8 mouse cellular contexts compared by ENCODE assay signal in genomic region chr12:45443512-45444190, GRCm38 (mm10).
A peak's percentile ranks its signal among the peaks of the same experiment; 100 is the strongest.
DNase-seq lines count a peak whose midpoint lies in the region; ATAC-seq and TF ChIP-seq lines count a peak whose summit lies in the region.

No protein-coding gene starts in this region.

- H3K9ac ChIP-seq in forebrain, embryonic 16.5 days (replicated peaks; ENCODE audit: low read depth, low read length): no peak overlapping the region
- H3K9ac ChIP-seq in midbrain, postnatal 0 days (replicated peaks; ENCODE audit: low read length, poor library complexity, severe bottlenecking): no peak overlapping the region

- no peaks in the 10 kb centered on the region for H3K36me3 ChIP-seq in forebrain, embryonic 16.5 days (ENCODE audit: control insufficient read depth, insufficient read depth)
- no peaks in the 10 kb centered on the region for H3K36me3 ChIP-seq in midbrain, postnatal 0 days (ENCODE audit: insufficient read depth, low read length)

- ATAC-seq in forebrain, embryonic 16.5 days: peak; percentile 81
- peak; percentile 80 for ATAC-seq in midbrain, postnatal 0 days (ENCODE audit: low FRiP score)

- H3K9me3 ChIP-seq in forebrain, embryonic 16.5 days (ENCODE audit: control insufficient read depth, low read length): no peaks in the 10 kb centered on the region
- H3K9me3 ChIP-seq in midbrain, postnatal 0 days (ENCODE audit: low read length): no peaks in the 10 kb centered on the region

- H3K4me2 ChIP-seq in forebrain, embryonic 16.5 days (ENCODE audit: low read length): no peak overlapping the region
- no peak overlapping the region for H3K4me2 ChIP-seq in midbrain, postnatal 0 days (ENCODE audit: low read depth, low read length, poor library complexity, severe bottlenecking)

- peak; percentile 5 for DNase-seq in ovary, adult 18-20 months (ENCODE audit: low spot score)
- no peak for DNase-seq in ovary, postnatal 10 days (ENCODE audit: low spot score)
- DNase-seq in adrenal gland, postnatal 14 days: peak; percentile 70
- peak; percentile 4 to 16 for DNase-seq in kidney, postnatal 4 days
- peak; percentile 83 for DNase-seq in midbrain, postnatal 0 days (ENCODE audit: low spot score)
- no peak for DNase-seq in urinary bladder, postnatal 36 days (ENCODE audit: low spot score in 2 of 2)
- no peak for DNase-seq in thymus, postnatal 25 days

- H3K27ac ChIP-seq in forebrain, embryonic 16.5 days (ENCODE audit: low read length): no peak overlapping the region
- H3K27ac ChIP-seq in midbrain, postnatal 0 days (ENCODE audit: low read depth, low read length): no peak overlapping the region

- 62% methylated on average over 8 of the region's 8 CpGs for WGBS in forebrain, embryonic 16.5 days
- 57% methylated on average over 8 of the region's 8 CpGs for whole genome bisulfite sequencing in midbrain, postnatal 0 days

- no peaks in the 10 kb centered on the region for H3K4me1 ChIP-seq in forebrain, embryonic 16.5 days (replicated peaks; ENCODE audit: control insufficient read depth, insufficient read depth, low read length)
- H3K4me1 ChIP-seq in midbrain, postnatal 0 days (ENCODE audit: insufficient read depth, low read length): no peaks in the 10 kb centered on the region

- H3K4me3 ChIP-seq in forebrain, embryonic 16.5 days (replicated peaks; ENCODE audit: low read length): no peak overlapping the region
- H3K4me3 ChIP-seq in midbrain, postnatal 0 days (ENCODE audit: low read depth, low read length): no peak overlapping the region

- no peaks in the 10 kb centered on the region for H3K27me3 ChIP-seq in forebrain, embryonic 16.5 days (replicated peaks; ENCODE audit: control insufficient read depth, insufficient read depth, low read length)
- H3K27me3 ChIP-seq in midbrain, postnatal 0 days (ENCODE audit: insufficient read depth, low read length): no peaks in the 10 kb centered on the region

- peak; percentile 89 for TF ChIP-seq CTCF in midbrain, postnatal 0 days (IDR thresholded peaks at IDR 0.05)

Comparison
In these comparisons a context has a peak if more than half of its experiments do, and no peak if none do; other contexts are left out.
1. DNase-seq: peak in ovary, adult 18-20 months (single experiment), adrenal gland, postnatal 14 days (single experiment), kidney, postnatal 4 days (2 of 2) and midbrain, postnatal 0 days (single experiment); none in ovary, postnatal 10 days (single experiment), urinary bladder, postnatal 36 days (0 of 2) and thymus, postnatal 25 days (single experiment).